Mouse (Mus musculus): ENCODE results near the gene Hdgfl3.

Hdgfl3 gene

GRCm38 (mm10) chr7:81934267-81934745 lies at the start of gene Hdgfl3:
Gene Hdgfl3, minus strand, starts transcription at chr7:81934473.
- DNase-seq (ENCODE audit: low spot score): peak; percentile 82

- no peak for DNase-seq (ENCODE audit: low spot score)
Measured at GRCm38 (mm10) chr7:81983651-81984050, 49.4 kb upstream of the Hdgfl3 start.

GRCm38 (mm10) chr7:81978304-81978703 lies 44.0 kb upstream of the Hdgfl3 start:
- no peak for DNase-seq (ENCODE audit: low spot score)

GRCm38 (mm10) chr7:81974616-81975015 lies 40.3 kb upstream of the Hdgfl3 start:
- no peak for DNase-seq (ENCODE audit: low spot score)

GRCm38 (mm10) chr7:81973939-81974338 lies 39.7 kb upstream of the Hdgfl3 start:
- no peak for DNase-seq (ENCODE audit: low spot score)

- DNase-seq (ENCODE audit: low spot score): no peak
Measured at GRCm38 (mm10) chr7:81973339-81973738, 39.1 kb upstream of the Hdgfl3 start.

- no peak for DNase-seq (ENCODE audit: low spot score)
Measured at GRCm38 (mm10) chr7:81968975-81969374, 34.7 kb upstream of the Hdgfl3 start.

GRCm38 (mm10) chr7:81968451-81968850 lies 34.2 kb upstream of the Hdgfl3 start:
- DNase-seq (ENCODE audit: low spot score): no peak

- DNase-seq (ENCODE audit: low spot score): no peak
Measured at GRCm38 (mm10) chr7:81966195-81966594, 31.9 kb upstream of the Hdgfl3 start.

- peak; percentile 49 for DNase-seq (ENCODE audit: low spot score)
Measured at GRCm38 (mm10) chr7:81959704-81960103, 25.4 kb upstream of the Hdgfl3 start.

- DNase-seq (ENCODE audit: low spot score): peak; percentile 37
Measured at GRCm38 (mm10) chr7:81954208-81954846, 20.1 kb upstream of the Hdgfl3 start.

GRCm38 (mm10) chr7:81950499-81950898 lies 16.2 kb upstream of the Hdgfl3 start:
- no peak for DNase-seq (ENCODE audit: low spot score)

- peak; percentile 63 for DNase-seq (ENCODE audit: low spot score)
Measured at GRCm38 (mm10) chr7:81945398-81945797, 11.1 kb upstream of the Hdgfl3 start.

- peak; percentile 15 for DNase-seq (ENCODE audit: low spot score)
Measured at GRCm38 (mm10) chr7:81934806-81935205, 533 bp upstream of the Hdgfl3 start.

GRCm38 (mm10) chr7:81933601-81934266 lies 539 bp downstream of the Hdgfl3 start:
- DNase-seq (ENCODE audit: low spot score): peak; percentile 45

- DNase-seq (ENCODE audit: low spot score): peak; percentile 38
Measured at GRCm38 (mm10) chr7:81933061-81933600, 1.1 kb downstream of the Hdgfl3 start.

GRCm38 (mm10) chr7:81932521-81933045 lies 1.7 kb downstream of the Hdgfl3 start:
- DNase-seq (ENCODE audit: low spot score): no peak

- DNase-seq (ENCODE audit: low spot score): no peak
Measured at GRCm38 (mm10) chr7:81928998-81929397, 5.3 kb downstream of the Hdgfl3 start.

- no peak for DNase-seq (ENCODE audit: low spot score)
Measured at GRCm38 (mm10) chr7:81921379-81921952, 12.8 kb downstream of the Hdgfl3 start.

GRCm38 (mm10) chr7:81920314-81920713 lies 14.0 kb downstream of the Hdgfl3 start:
- no peak for DNase-seq (ENCODE audit: low spot score)

GRCm38 (mm10) chr7:81918316-81918715 lies 16.0 kb downstream of the Hdgfl3 start:
- DNase-seq (ENCODE audit: low spot score): peak; percentile 46

GRCm38 (mm10) chr7:81904926-81905325 lies 29.3 kb downstream of the Hdgfl3 start:
- DNase-seq (ENCODE audit: low spot score): no peak

GRCm38 (mm10) chr7:81904094-81904493 lies 30.2 kb downstream of the Hdgfl3 start:
- DNase-seq (ENCODE audit: low spot score): no peak

Measured in embryo, embryonic 10 days (tissue).